Mouse (Mus musculus): ENCODE measurements around the gene Tle2. TPM values are rescaled to one million over a fixed set of nuclear protein-coding genes. Genes with fewer than 3 reads are reported as not detected.

Gene Tle2
- polyA plus RNA-seq, 1 experiment from 2014 or later, result 41.7 TPM

GRCm38 (mm10) chr10:81559163-81559626 is 15.2 kb upstream of the Tle2 start, which contains the start of gene Aes:
Gene Aes, plus strand, starts transcription at chr10:81559488.
- no peaks in the 10 kb centered on the region for H3K9me3 ChIP-seq
- peaks cover 41% of the 10 kb centered on the region for H3K4me1 ChIP-seq
- H3K4me2 ChIP-seq, result peak within 1 kb of the TSS; percentile 80
- under 1% methylated on average over 27 of the region's 53 CpGs for WGBS
- H3K36me3 ChIP-seq, result peaks cover 8% of the 10 kb centered on the region; the same call in 1 of the 2 replicates
- H3K9ac ChIP-seq, result peak within 1 kb of the TSS; percentile 92
- peak within 1 kb of the TSS; percentile 82 for H3K4me3 ChIP-seq
- H3K27me3 ChIP-seq, result no peaks in the 10 kb centered on the region
- peak within 1 kb of the TSS; percentile 91 for H3K27ac ChIP-seq
- 0 out of 2 replicates have a peak, but pooled peaks have one; percentile 46 for ATAC-seq (ENCODE audit: insufficient number of reproducible peaks, low FRiP score, low TSS enrichment, low read depth)

DNA sequence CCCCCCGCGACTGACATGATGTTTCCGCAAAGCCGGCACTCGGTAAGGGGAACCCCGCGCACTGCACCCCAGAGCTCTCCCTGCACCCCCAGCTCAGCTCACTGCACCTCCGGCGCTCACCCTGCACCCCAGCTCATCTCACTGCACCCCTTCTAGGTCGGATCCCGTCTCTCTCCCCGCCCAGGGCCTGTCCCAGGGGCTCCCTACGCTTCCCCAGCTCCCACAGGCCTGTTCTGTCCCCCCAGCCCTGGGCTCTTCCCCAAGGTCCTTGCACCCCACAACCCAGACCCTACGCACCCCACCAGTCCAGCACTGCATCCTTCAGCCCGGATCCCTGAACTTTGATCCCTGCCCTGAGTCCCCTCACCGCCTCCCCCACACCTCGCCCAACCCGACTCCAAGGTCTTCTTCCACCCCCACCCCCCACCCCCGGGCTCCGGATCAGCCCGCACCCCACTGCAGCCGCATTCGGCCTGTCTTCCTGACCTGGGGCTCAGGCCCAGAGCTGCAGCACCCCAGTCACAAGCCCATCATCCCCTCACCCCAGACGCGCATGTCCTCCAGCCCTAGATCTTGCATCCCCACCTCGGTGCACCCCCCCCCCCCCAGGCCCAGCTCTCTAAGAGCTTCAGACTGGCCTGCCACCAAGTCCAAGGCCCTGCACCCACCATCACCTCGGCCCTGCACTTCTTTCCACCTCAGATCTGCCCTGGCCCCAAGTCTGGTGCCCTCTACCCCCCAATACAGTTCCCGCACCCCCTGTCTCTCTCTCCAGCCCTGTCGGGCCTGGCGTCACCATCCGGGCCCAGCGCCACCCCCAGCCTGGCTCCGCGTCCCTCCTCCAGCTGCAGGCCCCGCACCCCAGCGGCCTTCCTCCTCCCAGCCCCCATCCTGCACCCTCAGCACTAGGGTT is 14.5 kb upstream of the Tle2 start:
- peak overlapping the region; percentile 91 for H3K27ac ChIP-seq
- H3K4me3 ChIP-seq, result peak overlapping the region; percentile 82
- H3K9me3 ChIP-seq, result no peaks in the 10 kb centered on the region
- H3K36me3 ChIP-seq, result peaks cover 13% of the 10 kb centered on the region
- peak overlapping the region; percentile 80 for H3K4me2 ChIP-seq
- H3K9ac ChIP-seq, result peak overlapping the region; percentile 92
- WGBS, result under 1% methylated on average over 35 of the region's 36 CpGs
- H3K4me1 ChIP-seq, result peaks cover 48% of the 10 kb centered on the region
- no peak; the same call in 1 of the 2 replicates for ATAC-seq (ENCODE audit: insufficient number of reproducible peaks, low FRiP score, low TSS enrichment, low read depth)
- H3K27me3 ChIP-seq, result no peaks in the 10 kb centered on the region

- H3K4me3 ChIP-seq, result peak overlapping the region; percentile 82
- peaks cover 24% of the 10 kb centered on the region for H3K36me3 ChIP-seq
- ATAC-seq (ENCODE audit: insufficient number of reproducible peaks, low FRiP score, low TSS enrichment, low read depth), result no peak
- peaks cover 58% of the 10 kb centered on the region for H3K4me1 ChIP-seq
- no peaks in the 10 kb centered on the region for H3K9me3 ChIP-seq
- H3K27ac ChIP-seq, result peak overlapping the region; percentile 91
- peak overlapping the region; percentile 80 for H3K4me2 ChIP-seq
- no peaks in the 10 kb centered on the region for H3K27me3 ChIP-seq
- WGBS, result 13% methylated on average over 16 of the region's 16 CpGs
- peak overlapping the region; percentile 92 for H3K9ac ChIP-seq
Observed at GRCm38 (mm10) chr10:81560719-81561459, 13.5 kb upstream of the Tle2 start.

- 0 out of 2 replicates have a peak overlapping the region, but pooled peaks have one; percentile 11 for H3K27ac ChIP-seq
- ATAC-seq (ENCODE audit: insufficient number of reproducible peaks, low FRiP score, low TSS enrichment, low read depth), result no peak
- no peak overlapping the region for H3K4me3 ChIP-seq
- H3K4me2 ChIP-seq, result no peak overlapping the region
- peaks cover 58% of the 10 kb centered on the region for H3K4me1 ChIP-seq
- 75% methylated on average over 6 of the region's 6 CpGs for WGBS
- no peaks in the 10 kb centered on the region for H3K27me3 ChIP-seq
- H3K9ac ChIP-seq, result 0 out of 2 replicates have a peak overlapping the region, but pooled peaks have one; percentile 14
- H3K9me3 ChIP-seq, result no peaks in the 10 kb centered on the region
- H3K36me3 ChIP-seq, result peaks cover 36% of the 10 kb centered on the region
Observed at GRCm38 (mm10) chr10:81562411-81562810, 11.9 kb upstream of the Tle2 start.

- 19% methylated on average over 6 of the region's 6 CpGs for WGBS
- Histone ChIP-seq H3K4me3 (peak overlapping the region; percentile 29), H3K36me3 (peaks cover 36% of the 10 kb centered on the region), H3K4me1 (peaks cover 62% of the 10 kb centered on the region), H3K27ac (peak overlapping the region; percentile 47), H3K4me2 (peak overlapping the region; percentile 43; the same call in 1 of the 2 replicates), H3K27me3 (no peaks in the 10 kb centered on the region), H3K9me3 (no peaks in the 10 kb centered on the region), H3K9ac (no peak overlapping the region)
- ATAC-seq (ENCODE audit: insufficient number of reproducible peaks, low FRiP score, low TSS enrichment, low read depth), result no peak
Observed at GRCm38 (mm10) chr10:81563481-81563880, 10.9 kb upstream of the Tle2 start.

DNA sequence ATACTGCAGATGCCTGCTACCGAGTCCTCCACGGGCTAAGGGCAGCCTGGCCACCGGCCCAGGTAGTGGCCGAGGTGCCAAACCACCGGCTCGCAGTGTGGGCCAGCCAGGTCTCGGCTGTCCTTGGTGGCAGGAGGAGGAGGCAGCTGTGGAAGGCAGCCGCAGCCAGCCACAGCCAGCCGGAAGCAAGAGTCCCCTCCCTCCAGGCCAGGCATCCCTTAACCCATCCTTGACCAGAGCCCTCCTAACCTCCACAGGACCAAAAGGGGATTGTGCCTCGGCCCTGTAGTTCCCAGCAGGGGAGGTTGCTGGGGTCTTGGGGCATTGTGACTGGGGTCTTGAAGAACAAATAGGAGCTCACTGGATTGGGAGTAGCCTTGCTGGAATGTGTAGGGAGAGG is 10.1 kb upstream of the Tle2 start:
- no peaks in the 10 kb centered on the region for H3K27me3 ChIP-seq
- no peak overlapping the region for H3K9ac ChIP-seq
- no peaks in the 10 kb centered on the region for H3K9me3 ChIP-seq
- H3K36me3 ChIP-seq, result peaks cover 36% of the 10 kb centered on the region
- ATAC-seq (ENCODE audit: insufficient number of reproducible peaks, low FRiP score, low TSS enrichment, low read depth), result peak; percentile 16; the same call in 1 of the 2 replicates
- peaks cover 63% of the 10 kb centered on the region for H3K4me1 ChIP-seq
- H3K4me3 ChIP-seq, result peak overlapping the region; percentile 29
- peak overlapping the region; percentile 43 for H3K4me2 ChIP-seq
- peak overlapping the region; percentile 47; the same call in 1 of the 2 replicates for H3K27ac ChIP-seq
- 7% methylated on average over 10 of the region's 10 CpGs for WGBS

DNA sequence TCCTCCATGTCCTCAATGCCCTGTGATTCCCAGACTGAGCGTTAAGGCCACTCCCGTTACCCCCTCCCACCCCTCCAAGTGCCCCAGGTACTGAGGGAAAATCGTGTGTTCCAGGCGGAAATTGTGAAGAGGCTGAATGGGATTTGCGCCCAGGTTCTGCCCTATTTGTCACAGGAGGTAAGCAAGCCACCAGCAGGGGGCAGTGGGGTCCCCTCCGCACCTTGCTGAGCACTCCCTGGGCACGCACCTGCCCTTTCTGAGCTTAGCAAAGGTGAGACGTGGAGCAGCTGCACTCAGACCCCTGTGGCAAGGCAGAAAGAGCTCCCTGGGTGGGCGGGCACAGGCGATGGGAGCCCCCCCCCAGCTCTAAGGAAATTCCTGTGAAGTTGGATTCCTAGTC is 9.6 kb upstream of the Tle2 start:
- no peak for ATAC-seq (ENCODE audit: insufficient number of reproducible peaks, low FRiP score, low TSS enrichment, low read depth)
- no peaks in the 10 kb centered on the region for H3K27me3 ChIP-seq
- H3K4me3 ChIP-seq, result no peak overlapping the region
- WGBS, result 26% methylated on average over 10 of the region's 10 CpGs
- no peaks in the 10 kb centered on the region for H3K9me3 ChIP-seq
- peaks cover 68% of the 10 kb centered on the region for H3K4me1 ChIP-seq
- H3K27ac ChIP-seq, result 0 out of 2 replicates have a peak overlapping the region, but pooled peaks have one; percentile 47
- H3K36me3 ChIP-seq, result peaks cover 36% of the 10 kb centered on the region
- peak overlapping the region; percentile 43; the same call in 1 of the 2 replicates for H3K4me2 ChIP-seq
- H3K9ac ChIP-seq, result no peak overlapping the region

- Histone ChIP-seq H3K9me3 (no peaks in the 10 kb centered on the region), H3K4me1 (peaks cover 73% of the 10 kb centered on the region), H3K27ac (no peak overlapping the region), H3K27me3 (no peaks in the 10 kb centered on the region), H3K4me2 (no peak overlapping the region), H3K9ac (no peak overlapping the region), H3K4me3 (no peak overlapping the region), H3K36me3 (peaks cover 36% of the 10 kb centered on the region)
- WGBS, result 44% methylated on average over 20 of the region's 20 CpGs
- no peak for ATAC-seq (ENCODE audit: insufficient number of reproducible peaks, low FRiP score, low TSS enrichment, low read depth)
Observed at GRCm38 (mm10) chr10:81565257-81566228, 8.8 kb upstream of the Tle2 start.

DNA sequence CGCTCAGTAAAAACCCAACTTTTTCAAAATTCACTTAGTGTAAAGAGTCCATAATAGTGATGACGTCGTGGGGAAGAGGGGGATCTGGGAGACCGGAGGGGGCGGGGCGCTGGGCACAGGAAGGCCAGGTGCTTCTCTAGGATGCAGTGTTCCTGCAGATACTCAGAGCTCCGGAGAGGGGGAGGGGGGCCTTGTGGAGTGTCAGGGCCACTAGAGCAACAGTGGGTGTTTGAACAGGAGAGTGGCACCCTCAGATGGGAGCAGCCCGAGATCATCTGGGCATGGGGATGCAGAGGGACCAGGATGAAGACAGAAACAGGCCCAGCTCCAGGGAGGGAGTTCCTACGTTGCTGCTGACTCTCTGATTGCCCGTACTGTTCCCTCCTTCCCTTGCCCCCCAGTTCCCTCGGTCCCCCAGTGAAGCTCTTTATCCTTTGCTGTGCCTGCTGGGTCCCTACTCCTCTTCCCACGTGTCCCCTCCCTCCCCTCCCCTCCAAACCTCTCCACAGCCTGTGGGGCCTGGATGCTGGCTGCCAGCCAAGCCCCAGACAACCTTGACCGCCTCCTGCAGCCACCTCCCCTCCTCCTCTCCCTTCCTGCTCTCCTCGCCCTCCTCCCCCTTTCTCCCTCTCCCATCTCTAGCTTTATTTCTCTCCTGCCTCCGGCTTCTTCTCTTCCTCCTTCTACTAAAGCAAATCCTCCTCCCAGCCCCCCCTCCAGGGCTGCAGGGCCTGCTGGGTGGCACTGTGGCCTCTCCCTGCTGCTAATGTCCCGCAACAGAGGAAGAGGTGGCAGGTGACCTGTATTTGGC is 5.8 kb upstream of the Tle2 start:
- WGBS, result 12% methylated on average over 15 of the region's 16 CpGs
- no peak overlapping the region for H3K4me2 ChIP-seq
- H3K4me3 ChIP-seq, result no peak overlapping the region
- peaks cover 69% of the 10 kb centered on the region for H3K4me1 ChIP-seq
- H3K9me3 ChIP-seq, result no peaks in the 10 kb centered on the region
- peaks cover 28% of the 10 kb centered on the region for H3K36me3 ChIP-seq
- 0 out of 2 replicates have a peak, but pooled peaks cover 12% of the 10 kb centered on the region for H3K27me3 ChIP-seq
- ATAC-seq (ENCODE audit: insufficient number of reproducible peaks, low FRiP score, low TSS enrichment, low read depth), result no peak
- peak overlapping the region; percentile 93 for H3K27ac ChIP-seq
- H3K9ac ChIP-seq, result no peak overlapping the region

DNA sequence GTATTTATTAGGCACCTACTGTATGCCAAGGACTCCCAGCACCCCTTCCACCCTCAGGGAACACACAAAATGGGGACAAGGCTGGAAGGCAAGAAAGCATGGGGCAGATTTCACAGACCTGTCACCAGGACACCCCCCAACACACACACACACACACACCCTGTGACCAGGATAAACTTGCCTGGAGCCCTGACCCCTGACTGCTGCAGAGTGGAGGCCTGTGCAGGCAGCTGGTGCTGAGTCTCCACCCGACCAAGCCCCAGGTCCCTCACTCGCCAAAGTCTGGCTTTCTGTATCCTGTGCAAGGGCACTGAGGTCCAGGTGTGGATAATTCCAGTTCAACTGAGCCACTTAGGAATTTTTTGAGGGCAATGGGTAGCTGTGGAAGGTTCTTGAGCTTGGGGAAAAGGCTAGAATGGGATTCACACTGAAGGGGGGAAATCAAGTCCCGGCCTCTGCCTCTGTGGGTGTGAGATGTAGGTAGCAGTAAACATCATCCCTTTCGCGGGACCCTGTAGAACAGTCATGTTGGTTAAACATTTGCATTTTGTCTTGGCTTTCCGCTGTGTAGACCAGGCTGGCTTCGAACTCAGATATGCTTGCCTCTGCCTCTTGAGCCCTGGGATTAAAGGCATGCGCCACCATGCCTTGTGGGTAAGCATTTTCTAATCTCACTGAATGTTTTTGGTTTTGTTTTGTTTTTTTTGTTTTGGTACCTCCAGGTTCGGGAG is 4.7 kb upstream of the Tle2 start:
- H3K9ac ChIP-seq, result no peak overlapping the region
- WGBS, result 53% methylated on average over 9 of the region's 9 CpGs
- H3K4me2 ChIP-seq, result no peak overlapping the region

More for the DNA sequence above, 4.7 kb upstream of the Tle2 start:
- Histone ChIP-seq H3K27me3 (peaks cover 12% of the 10 kb centered on the region; the same call in 1 of the 2 replicates), H3K4me3 (no peak overlapping the region), H3K27ac (peak overlapping the region; percentile 93), H3K9me3 (no peaks in the 10 kb centered on the region), H3K4me1 (peaks cover 68% of the 10 kb centered on the region), H3K36me3 (peaks cover 25% of the 10 kb centered on the region)
- no peak for ATAC-seq (ENCODE audit: insufficient number of reproducible peaks, low FRiP score, low TSS enrichment, low read depth)
